Mouse (Mus musculus) heart, embryonic 14.5 days (tissue): ENCODE measurements around the gene Gp5. TPM values are rescaled to one million over a fixed set of nuclear protein-coding genes. Genes with fewer than 3 reads are reported as not detected.
A peak's percentile ranks its signal among the peaks of the same experiment; 100 is the strongest.
"Not testable (repeated sequence)": the region's sequence is repeated elsewhere in the genome, so short reads cannot be mapped to it uniquely, and the experiment has no call there.

ENCODE experiments used
- ATAC-seq: fragments of 200-750 bp; cut with Nextera tagmentation; 2 replicates; pipeline ENCODE4 v1.8.0; 2017; ENCODE audit warnings: low read depth, moderate TSS enrichment; ENCODE audit not compliant: insufficient number of reproducible peaks, insufficient read depth, low FRiP score
- H3K27ac ChIP-seq, 2 experiments: fragments of 200-500 bp in 1 of 2; fragments of 300-500 bp in 1 of 2; sonication (generic) in 1 of 2; replicated peaks in 1 of 2; 2 replicates each; pipeline ENCODE4 v1.5.1; 2012 to 2014; ENCODE audit warnings: low read depth in 2 of 2, low read length in 2 of 2, control low read depth in 1 of 2, mild to moderate bottlenecking in 1 of 2, mixed read lengths in 1 of 2; ENCODE audit not compliant: control insufficient read depth in 1 of 2, insufficient read depth in 1 of 2
- H3K27me3 ChIP-seq: fragments of 300-500 bp; sonication (generic); 2 replicates; pipeline ENCODE4 v1.6.1; 2014; ENCODE audit warnings: mild to moderate bottlenecking, low read length, control low read depth; ENCODE audit not compliant: control insufficient read depth, insufficient read depth
- H3K36me3 ChIP-seq: fragments of 300-500 bp; sonication (generic); 2 replicates; pipeline ENCODE4 v1.6.1; 2014; ENCODE audit warnings: mild to moderate bottlenecking, control low read depth, low read length, mixed read lengths; ENCODE audit not compliant: control insufficient read depth, insufficient read depth
- H3K4me1 ChIP-seq, 2 experiments: fragments of 200-500 bp in 1 of 2; fragments of 300-500 bp in 1 of 2; sonication (generic) in 1 of 2; 2 replicates each; pipeline ENCODE4 v1.6.1; 2012 to 2014; ENCODE audit warnings: low read length in 2 of 2, control low read depth in 1 of 2, mixed read lengths in 1 of 2; ENCODE audit not compliant: control insufficient read depth in 2 of 2, insufficient read depth in 2 of 2
- H3K4me2 ChIP-seq: fragments of 300-500 bp; sonication (generic); 2 replicates; pipeline ENCODE4 v1.6.1; 2014; ENCODE audit warnings: mild to moderate bottlenecking, low read length
- H3K4me3 ChIP-seq, 2 experiments: fragments of 200-500 bp in 1 of 2; fragments of 300-500 bp in 1 of 2; sonication (generic) in 1 of 2; 2 replicates each; pipeline ENCODE4 v1.5.1; 2012 to 2014; ENCODE audit warnings: low read length in 2 of 2, mild to moderate bottlenecking in 2 of 2, control low read depth in 1 of 2, low read depth in 1 of 2, moderate library complexity in 1 of 2; ENCODE audit not compliant: control insufficient read depth in 1 of 2, insufficient read depth in 1 of 2
- H3K9ac ChIP-seq: fragments of 300-500 bp; sonication (generic); 2 replicates; pipeline ENCODE4 v1.6.1; 2014; ENCODE audit warnings: mild to moderate bottlenecking, low read length
- H3K9me3 ChIP-seq: fragments of 300-500 bp; sonication (generic); 2 replicates; pipeline ENCODE4 v1.6.1; 2016; ENCODE audit warnings: low read length, control low read depth; ENCODE audit not compliant: control insufficient read depth
- WGBS: fragments of 180-500 bp; shearing (Covaris S2); extraction: QIAGEN DNeasy Blood & Tissue Kit; methylation state at CpG from one replicate; pipeline ENCODE4 v1.1.7; 2014; 5-methylcytosine and 5-hydroxymethylcytosine counted together
- polyA plus RNA-seq: library from polyadenylated mRNA; unstranded; fragments of >200 nt; fragmentation: Nextera tagmentation; extraction: Ambion mirVana; gene quantifications from 2 replicates; pipeline ENCODE4 v1.2.1, GENCODE M21; 2014

Gp5 gene
- 0.50 and 0.63 TPM in 2 replicates for polyA plus RNA-seq

DNA sequence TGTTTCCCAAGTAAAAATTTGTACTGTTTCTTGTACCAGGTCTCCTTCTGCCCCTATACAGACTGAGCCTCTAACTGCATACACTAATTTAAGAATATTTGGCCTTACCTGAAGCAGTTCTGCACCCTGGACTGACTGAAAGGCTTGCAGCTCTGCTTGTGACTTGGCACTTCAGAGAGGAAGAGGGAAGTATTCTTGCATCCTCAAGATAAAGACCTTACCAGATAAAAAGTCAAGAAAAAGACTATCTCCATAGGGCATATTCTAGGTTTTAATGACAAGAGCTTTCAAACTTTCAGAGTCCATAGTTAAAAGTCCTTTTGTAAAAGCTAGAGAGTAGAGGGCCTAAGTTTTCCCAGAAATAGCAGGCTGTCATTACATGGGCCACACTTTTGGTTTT, at the start of gene Gp5:
Gene Gp5, minus strand, starts transcription at position 133 of the 400 bp plus-strand sequence.
- peaks cover 64% of the 10 kb centered on the region for H3K27me3 ChIP-seq
- ATAC-seq = no peak
- peak within 1 kb of the TSS; percentile 56 to 67 for H3K4me3 ChIP-seq
- H3K9me3 ChIP-seq = no peaks in the 10 kb centered on the region
- H3K27ac ChIP-seq = no peak within 1 kb of the TSS
- H3K4me2 ChIP-seq = peak within 1 kb of the TSS; percentile 100
- no peak within 1 kb of the TSS for H3K9ac ChIP-seq
- H3K4me1 ChIP-seq = peaks cover 2 to 18% of the 10 kb centered on the region in 2 experiments; a peak in 3 of 4 replicates
- H3K36me3 ChIP-seq = peaks cover 10% of the 10 kb centered on the region; the same call in 1 of the 2 replicates

DNA sequence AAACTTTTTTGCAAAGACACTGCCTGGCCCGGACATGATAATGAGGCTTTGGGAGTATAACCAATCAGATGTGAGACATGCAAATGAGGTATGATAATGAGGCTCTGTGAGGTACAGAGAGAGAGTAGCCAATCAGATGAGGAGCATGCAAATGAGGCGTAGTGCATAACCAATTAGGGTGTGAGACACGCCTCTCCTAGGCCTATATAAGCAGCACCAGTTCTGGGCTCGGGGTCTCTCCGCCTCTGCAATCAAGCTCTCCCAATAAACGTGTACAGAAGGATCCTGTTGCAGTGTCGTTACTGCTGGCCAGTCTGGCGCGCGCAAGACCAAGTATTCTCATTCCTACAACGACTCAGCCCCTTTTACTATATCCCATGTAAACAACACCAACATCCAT, 42.9 kb upstream of the Gp5 start:
- ATAC-seq, H3K27ac ChIP-seq, H3K9ac ChIP-seq, H3K4me3 ChIP-seq, H3K27me3 ChIP-seq, H3K4me1 ChIP-seq, H3K9me3 ChIP-seq, H3K4me2 ChIP-seq: not testable (repeated sequence)
- peaks cover 48% of the 10 kb centered on the region for H3K36me3 ChIP-seq
- 96% methylated on average over 11 of the region's 11 CpGs for WGBS

DNA sequence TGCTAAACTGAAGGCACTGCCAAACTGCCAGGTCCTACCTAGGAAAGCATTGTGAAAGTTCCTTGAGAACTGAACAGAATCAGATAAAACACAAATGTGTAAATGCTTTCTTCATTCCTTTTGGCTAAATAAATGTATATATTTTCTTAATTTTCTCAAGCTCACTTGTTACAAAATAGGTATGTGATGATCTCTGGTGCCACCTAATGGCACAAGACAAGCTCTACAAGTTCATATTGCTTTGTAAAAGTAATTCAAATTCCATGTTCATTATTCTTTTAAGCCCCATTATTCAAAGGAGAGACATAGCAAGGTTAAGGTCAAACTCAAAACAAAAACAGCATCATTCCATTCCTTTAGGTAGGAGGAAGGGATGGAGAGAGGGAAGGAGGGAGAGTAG, 3.7 kb upstream of the Gp5 start:
- Histone ChIP-seq H3K4me2 (no peak overlapping the region), H3K9ac (no peak overlapping the region), H3K4me1 (peaks cover 2 to 6% of the 10 kb centered on the region in 2 experiments; a peak in 2 of 4 replicates), H3K27ac (no peak overlapping the region), H3K9me3 (no peaks in the 10 kb centered on the region), H3K27me3 (peaks cover 29% of the 10 kb centered on the region), H3K4me3 (no peak overlapping the region), H3K36me3 (peaks cover 16% of the 10 kb centered on the region)
- ATAC-seq = no peak

DNA sequence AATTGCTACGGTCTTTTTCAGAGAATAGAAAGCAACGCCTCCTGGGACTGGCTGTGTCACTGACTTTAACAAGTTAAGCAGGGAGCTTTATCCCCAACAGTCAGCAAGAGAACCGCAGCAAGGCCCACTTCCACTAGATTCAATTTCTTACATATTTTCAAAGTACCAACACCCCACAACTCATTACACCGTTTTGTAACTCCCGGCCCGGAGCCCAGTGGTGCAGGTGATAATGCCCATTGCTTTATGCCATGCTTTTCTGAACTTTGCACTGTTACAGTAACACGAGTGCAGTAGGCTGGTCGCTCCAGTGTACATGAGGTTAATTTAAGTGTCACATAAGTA, 436 bp downstream of the Gp5 start:
- Histone ChIP-seq H3K36me3 (peaks cover 6% of the 10 kb centered on the region; the same call in 1 of the 2 replicates), H3K27ac (no peak overlapping the region), H3K4me3 (no peak overlapping the region), H3K4me1 (peaks cover 2 to 18% of the 10 kb centered on the region in 2 experiments; a peak in 3 of 4 replicates), H3K27me3 (peaks cover 67% of the 10 kb centered on the region), H3K9ac (no peak overlapping the region), H3K4me2 (no peak overlapping the region), H3K9me3 (no peaks in the 10 kb centered on the region)
- no peak for ATAC-seq
- 62% methylated on average over 8 of the region's 8 CpGs for whole genome bisulfite sequencing

DNA sequence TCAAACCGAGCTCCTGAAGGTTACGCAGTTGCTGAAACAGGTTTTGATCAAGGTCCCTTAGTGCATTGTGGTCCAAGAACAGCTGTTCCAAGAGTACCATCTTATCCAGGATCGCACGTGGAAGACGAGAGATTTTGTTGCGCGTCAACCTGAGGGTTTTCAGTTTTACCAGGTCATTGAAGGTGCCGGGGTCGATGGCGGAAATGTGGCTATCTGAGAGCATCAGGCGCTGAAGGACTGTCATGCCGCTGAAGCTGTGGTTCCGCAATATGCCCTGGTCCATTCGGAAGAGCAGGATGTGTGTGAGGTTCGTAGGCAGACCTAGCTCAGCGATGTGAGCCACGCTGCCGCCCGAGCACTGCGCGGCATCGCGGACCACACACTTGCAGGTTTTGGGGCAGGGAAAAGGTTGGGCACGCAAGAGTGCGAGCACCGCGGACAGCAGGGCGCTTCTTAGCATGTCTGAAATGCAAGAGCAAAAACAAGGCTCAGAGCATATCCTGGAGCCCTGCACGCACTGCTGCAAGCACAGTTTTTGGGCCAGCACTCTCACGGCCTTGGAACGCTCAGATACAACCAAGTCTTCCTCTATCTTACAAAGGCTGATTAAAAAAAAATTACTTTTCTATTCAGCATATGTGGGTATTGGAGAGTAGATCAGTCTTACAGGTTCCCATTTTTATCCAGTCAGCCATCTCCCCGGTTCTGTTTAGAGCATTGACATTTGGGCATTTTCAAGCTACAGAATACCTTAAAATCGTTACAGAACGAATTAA, 996 bp downstream of the Gp5 start:
- H3K27ac ChIP-seq = no peak overlapping the region
- no peak overlapping the region for H3K9ac ChIP-seq
- WGBS = 5% methylated on average over 34 of the region's 34 CpGs
- peaks cover 70% of the 10 kb centered on the region for H3K27me3 ChIP-seq
- no peaks in the 10 kb centered on the region for H3K9me3 ChIP-seq
- ATAC-seq = no peak
- peak overlapping the region; percentile 56 to 67 for H3K4me3 ChIP-seq
- H3K4me2 ChIP-seq = peak overlapping the region; percentile 100
- H3K36me3 ChIP-seq = peaks cover under 1% of the 10 kb centered on the region; the same call in 1 of the 2 replicates
- H3K4me1 ChIP-seq = peaks cover 2 to 18% of the 10 kb centered on the region in 2 experiments; a peak in 3 of 4 replicates

DNA sequence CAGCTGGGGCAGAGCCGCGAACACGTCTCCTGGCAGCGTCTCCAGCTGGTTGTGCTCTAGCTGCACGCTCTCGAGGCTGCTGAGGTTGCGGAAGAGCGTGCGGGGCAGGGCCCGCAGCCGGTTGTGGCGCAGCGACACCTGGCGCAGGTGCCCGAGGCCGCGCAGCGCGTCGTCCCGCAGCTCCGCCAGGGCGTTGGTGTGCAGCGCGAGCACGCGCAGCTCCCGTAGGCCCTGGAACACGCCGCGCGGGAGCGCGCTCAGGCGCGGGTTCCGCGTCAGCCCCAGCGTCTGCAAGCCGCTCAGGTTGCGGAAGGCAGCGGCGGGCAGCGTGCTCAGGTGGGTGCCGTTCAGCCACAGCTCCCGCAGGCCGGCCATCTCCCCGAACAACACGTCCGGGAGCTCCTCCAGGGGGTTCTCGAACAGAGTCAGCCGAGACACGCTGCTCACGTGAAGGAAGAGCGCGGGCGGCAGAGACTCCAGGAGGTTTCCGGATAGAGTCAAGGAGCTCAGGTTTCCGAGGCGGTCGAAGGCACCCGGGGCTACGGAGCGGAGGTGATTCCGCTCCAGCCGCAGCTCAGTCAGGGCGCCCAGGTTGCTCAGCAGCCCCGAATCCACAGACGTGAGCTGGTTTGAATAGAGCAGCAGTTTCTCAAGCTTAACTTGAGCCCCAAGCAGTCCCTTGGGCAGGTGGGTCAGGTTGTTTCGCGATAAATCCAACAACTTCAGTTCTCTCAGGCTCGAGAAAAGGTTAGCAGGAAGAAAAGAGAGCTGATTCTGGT, 1.8 kb downstream of the Gp5 start:
- no peak for ATAC-seq
- Histone ChIP-seq H3K27me3 (peaks cover 70% of the 10 kb centered on the region), H3K4me1 (peaks cover 2 to 18% of the 10 kb centered on the region in 2 experiments; a peak in 3 of 4 replicates), H3K9me3 (no peaks in the 10 kb centered on the region), H3K4me3 (peak overlapping the region; percentile 56 to 67), H3K36me3 (no peaks in the 10 kb centered on the region), H3K4me2 (peak overlapping the region; percentile 100), H3K9ac (peak overlapping the region; percentile 66), H3K27ac (no peak overlapping the region)
- WGBS = under 1% methylated on average over 72 of the region's 72 CpGs

DNA sequence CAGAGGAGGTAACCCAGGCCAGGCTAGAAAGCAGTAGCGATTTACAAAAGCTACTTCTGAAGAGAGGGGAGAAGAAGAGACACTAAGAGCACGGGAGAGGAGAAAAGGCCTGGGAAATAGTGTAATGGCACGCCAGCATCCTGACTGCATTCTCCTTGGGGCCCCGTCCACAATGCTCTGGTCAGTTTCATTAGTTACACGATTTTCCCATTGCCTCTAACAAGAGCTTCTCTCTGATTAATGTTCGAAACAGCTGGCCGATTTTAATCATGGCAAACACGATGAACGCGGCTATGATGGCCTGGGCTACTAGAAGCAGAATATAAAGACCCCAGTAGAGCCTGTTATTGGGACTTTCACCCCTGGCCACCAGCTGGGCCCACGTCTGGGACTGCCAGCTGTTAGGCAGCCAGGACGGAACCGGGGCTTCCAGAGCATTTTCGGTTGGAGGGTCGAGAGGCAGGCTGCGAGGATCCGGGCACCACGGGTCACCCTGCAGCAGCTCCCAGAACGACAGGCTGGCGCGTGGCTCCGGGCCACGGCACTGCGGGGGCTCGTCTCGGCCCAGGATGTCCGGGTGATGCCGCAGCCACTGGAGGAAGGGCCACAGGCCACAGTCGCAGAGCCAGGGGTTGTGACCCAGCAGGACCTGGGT, 2.5 kb downstream of the Gp5 start:
- ATAC-seq = no peak; the same call in 1 of the 2 replicates
- H3K27me3 ChIP-seq = peaks cover 70% of the 10 kb centered on the region
- H3K4me3 ChIP-seq = peak overlapping the region; percentile 56 to 67
- peak overlapping the region; percentile 100 for H3K4me2 ChIP-seq
- 15% methylated on average over 29 of the region's 29 CpGs for WGBS
- peaks cover 2 to 18% of the 10 kb centered on the region in 2 experiments; a peak in 3 of 4 replicates for H3K4me1 ChIP-seq
- H3K9ac ChIP-seq = peak overlapping the region; percentile 66
- no peaks in the 10 kb centered on the region for H3K9me3 ChIP-seq
- no peak overlapping the region for H3K27ac ChIP-seq
- H3K36me3 ChIP-seq = no peaks in the 10 kb centered on the region
